Mouse (Mus musculus) forebrain, postnatal 0 days (tissue): ENCODE results near the gene Ccnf. TPM values are rescaled to one million over a fixed set of nuclear protein-coding genes. Genes with fewer than 3 reads are reported as not detected.

Experiments
- ATAC-seq: fragments of 200-750 bp; cut with Nextera tagmentation; 2 replicates; pipeline ENCODE4 v1.8.0; 2017; ENCODE audit warnings: mild to moderate bottlenecking, moderate library complexity
- DNase-seq: peaks from one replicate; pipeline ENCODE4 v3.0.0-alpha.2; 2015
- H3K27ac ChIP-seq: fragments of 300-500 bp; sonication (generic); 2 replicates; pipeline ENCODE4 v1.5.1; 2014; ENCODE audit warnings: low read depth, mild to moderate bottlenecking, antibody characterized with exemption, low read length, moderate library complexity, mixed read lengths
- H3K27me3 ChIP-seq: fragments of 300-500 bp; sonication (generic); 2 replicates; pipeline ENCODE4 v1.6.1; 2014; ENCODE audit warnings: mild to moderate bottlenecking, low read length, mixed read lengths; ENCODE audit not compliant: insufficient read depth
- H3K36me3 ChIP-seq: fragments of 300-500 bp; sonication (generic); 2 replicates; pipeline ENCODE4 v1.6.1; 2014; ENCODE audit warnings: mild to moderate bottlenecking, moderate library complexity; ENCODE audit not compliant: insufficient read depth
- H3K4me1 ChIP-seq: fragments of 300-500 bp; sonication (generic); 2 replicates; pipeline ENCODE4 v1.6.1; 2014; ENCODE audit warnings: antibody characterized with exemption; ENCODE audit not compliant: insufficient read depth
- H3K4me2 ChIP-seq: fragments of 300-500 bp; sonication (generic); 2 replicates; pipeline ENCODE4 v1.6.1; 2014; ENCODE audit warnings: low read depth, mild to moderate bottlenecking, moderate library complexity
- H3K4me3 ChIP-seq: fragments of 300-500 bp; sonication (generic); 2 replicates; pipeline ENCODE4 v1.5.1; 2014; ENCODE audit warnings: low read depth, low read length, mixed read lengths
- H3K9ac ChIP-seq: fragments of 300-500 bp; sonication (generic); 2 replicates; pipeline ENCODE4 v1.6.1; 2014; ENCODE audit warnings: mild to moderate bottlenecking
- H3K9me3 ChIP-seq: fragments of 300-500 bp; sonication (generic); 2 replicates; pipeline ENCODE4 v1.6.1; 2016; ENCODE audit warnings: low read length
- CTCF ChIP-seq: sonication (generic); IDR thresholded peaks from 2 replicates; pipeline ENCODE4 v1.5.1; 2016; ENCODE audit warnings: antibody characterized with exemption, control low read depth, low read depth
- WGBS: fragments of 180-500 bp; shearing (Covaris S2); extraction: QIAGEN DNeasy Blood & Tissue Kit; methylation state at CpG from one replicate; pipeline ENCODE4 v1.1.7; 2014; 5-methylcytosine and 5-hydroxymethylcytosine counted together
- polyA plus RNA-seq: library from polyadenylated mRNA; unstranded; fragments of >200 nt; fragmentation: Nextera tagmentation; extraction: Ambion mirVana; gene quantifications from 2 replicates; pipeline ENCODE4 v1.2.1, GENCODE M21; 2015
- total RNA-seq: library from RNA; depleted of rRNA; stranded (reverse); fragments of >200 nt; gene quantifications from 2 replicates; pipeline ENCODE4 v1.2.3, GENCODE M21; 2014

Ccnf gene
- total and polyA plus RNA-seq, 2 experiments from 2014 or later: 6.9 to 7.4 TPM

- Histone ChIP-seq H3K27ac (no peak overlapping the region), H3K36me3 (no peaks in the 10 kb centered on the region), H3K4me2 (no peak overlapping the region; the same call in 1 of the 2 replicates), H3K9ac (no peak overlapping the region), H3K4me1 (peaks cover 33% of the 10 kb centered on the region), H3K9me3 (no peaks in the 10 kb centered on the region), H3K4me3 (no peak overlapping the region), H3K27me3 (no peaks in the 10 kb centered on the region)
- DNase-seq (no peak), ATAC-seq (no peak)
- TF ChIP-seq CTCF: no peak
- WGBS: 49% methylated on average over 4 of the region's 4 CpGs
These were observed 48.2 kb downstream of the Ccnf start for GRCm38 (mm10) chr17:24203068-24203467.

DNA sequence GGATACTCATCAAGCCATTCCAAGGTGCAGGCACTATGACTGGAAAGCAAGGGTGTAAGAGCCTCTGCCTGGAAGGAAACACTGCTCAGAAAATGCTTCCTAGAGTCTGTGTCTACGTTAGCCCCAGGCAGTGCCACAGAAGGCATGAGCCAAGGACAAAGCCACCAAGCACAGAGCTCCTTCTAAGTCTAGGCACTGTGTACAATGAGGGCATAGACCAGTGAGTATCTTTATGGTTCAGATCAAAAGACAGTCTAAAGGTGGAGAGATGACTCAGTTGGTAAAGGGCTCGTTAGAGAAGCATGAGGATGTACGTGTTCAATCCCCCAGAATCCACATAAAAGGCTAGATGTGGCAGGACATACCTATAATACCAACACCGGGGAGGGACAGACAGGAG, 50.2 kb downstream of the Ccnf start:
- Histone ChIP-seq H3K27ac (no peak overlapping the region), H3K27me3 (no peaks in the 10 kb centered on the region), H3K9me3 (no peaks in the 10 kb centered on the region), H3K36me3 (no peaks in the 10 kb centered on the region), H3K4me1 (peaks cover 16% of the 10 kb centered on the region), H3K4me2 (no peak overlapping the region), H3K4me3 (no peak overlapping the region), H3K9ac (no peak overlapping the region)
- ATAC-seq (no peak), DNase-seq (no peak)
- WGBS: 62% methylated on average over 4 of the region's 4 CpGs
- no peak for TF ChIP-seq CTCF

DNA sequence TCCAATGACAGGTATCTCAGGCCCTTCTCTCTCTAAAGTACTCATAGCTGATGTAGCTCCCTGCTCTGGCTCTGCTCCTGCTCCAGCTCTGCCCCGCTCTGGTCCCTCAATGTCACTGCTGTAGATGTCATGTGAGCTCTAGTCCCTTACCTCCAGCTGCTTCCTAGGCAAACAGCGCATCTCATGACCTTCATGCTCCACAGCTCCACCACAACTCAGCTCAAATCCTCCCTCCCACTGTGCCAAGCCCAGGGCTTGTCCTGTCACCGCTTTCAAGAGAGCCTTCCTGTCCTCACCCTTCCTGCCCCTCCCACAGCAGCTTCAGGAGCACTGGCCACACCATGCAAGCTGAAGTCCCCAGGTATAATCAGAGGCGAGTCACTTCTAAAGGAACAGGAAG, 51.5 kb downstream of the Ccnf start:
- no peaks in the 10 kb centered on the region for H3K27me3 ChIP-seq
- H3K36me3 ChIP-seq: no peaks in the 10 kb centered on the region
- no peak overlapping the region for H3K9ac ChIP-seq
- no peak for TF ChIP-seq CTCF
- no peaks in the 10 kb centered on the region for H3K9me3 ChIP-seq
- H3K4me2 ChIP-seq: no peak overlapping the region
- ATAC-seq (no peak), DNase-seq (no peak)
- H3K4me3 ChIP-seq: no peak overlapping the region
- H3K4me1 ChIP-seq: peaks cover 8% of the 10 kb centered on the region
- 76% methylated on average over 4 of the region's 4 CpGs for whole genome bisulfite sequencing
- H3K27ac ChIP-seq: no peak overlapping the region

DNA sequence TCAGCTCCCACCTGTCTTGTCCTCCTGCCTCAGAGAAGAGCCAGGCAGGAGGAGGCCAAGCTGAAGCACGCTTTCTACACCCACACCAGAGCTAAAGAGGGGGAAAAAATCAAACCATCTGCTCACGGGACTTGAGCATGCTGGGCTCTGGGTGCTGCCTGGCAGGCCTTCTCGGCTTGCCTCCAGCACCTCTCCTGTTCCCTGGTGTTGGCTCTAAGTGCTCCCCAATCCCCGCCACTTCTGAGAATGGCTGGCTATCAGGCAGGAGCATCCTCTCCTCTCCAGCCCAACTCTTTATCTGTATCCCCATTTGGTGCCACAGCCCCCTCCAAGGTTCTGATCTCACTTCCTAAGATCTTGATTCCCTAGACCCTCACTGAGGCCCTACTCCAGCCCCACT, 52.0 kb downstream of the Ccnf start:
- 0 out of 2 replicates have a peak overlapping the region, but pooled peaks have one; percentile 35 for H3K27ac ChIP-seq
- no peaks in the 10 kb centered on the region for H3K36me3 ChIP-seq

GRCm38 (mm10) chr17:24197032-24197824, 54.1 kb downstream of the Ccnf start:
- Histone ChIP-seq H3K27me3 (no peaks in the 10 kb centered on the region), H3K9me3 (no peaks in the 10 kb centered on the region), H3K36me3 (no peaks in the 10 kb centered on the region), H3K4me1 (no peaks in the 10 kb centered on the region), H3K4me2 (no peak overlapping the region), H3K9ac (no peak overlapping the region), H3K4me3 (no peak overlapping the region), H3K27ac (no peak overlapping the region)
- no peak for TF ChIP-seq CTCF
- 68% methylated on average over 15 of the region's 15 CpGs for WGBS
- DNase-seq (no peak), ATAC-seq (no peak)

More for the DNA sequence above, 52.0 kb downstream of the Ccnf start:
- H3K4me3 ChIP-seq: no peak overlapping the region
- no peaks in the 10 kb centered on the region for H3K9me3 ChIP-seq
- H3K27me3 ChIP-seq: no peaks in the 10 kb centered on the region
- DNase-seq (peak; percentile 61), ATAC-seq (peak; percentile 58)
- H3K9ac ChIP-seq: no peak overlapping the region
- 55% methylated on average over 4 of the region's 4 CpGs for WGBS
- TF ChIP-seq CTCF: no peak
- H3K4me2 ChIP-seq: no peak overlapping the region
- peaks cover 3% of the 10 kb centered on the region; the same call in 1 of the 2 replicates for H3K4me1 ChIP-seq

- Histone ChIP-seq H3K4me3 (no peak overlapping the region), H3K9ac (no peak overlapping the region), H3K4me2 (no peak overlapping the region), H3K4me1 (no peaks in the 10 kb centered on the region), H3K9me3 (no peaks in the 10 kb centered on the region), H3K27me3 (no peaks in the 10 kb centered on the region), H3K27ac (no peak overlapping the region), H3K36me3 (no peaks in the 10 kb centered on the region)
- no peak for TF ChIP-seq CTCF
- DNase-seq (no peak), ATAC-seq (no peak)
- 65% methylated on average over 2 of the region's 2 CpGs for WGBS
These were observed 55.9 kb downstream of the Ccnf start for GRCm38 (mm10) chr17:24195349-24195748.

- no peaks in the 10 kb centered on the region for H3K36me3 ChIP-seq
- ATAC-seq: no peak
- H3K9ac ChIP-seq: no peak overlapping the region
- no peak overlapping the region for H3K4me2 ChIP-seq
- H3K27me3 ChIP-seq: no peaks in the 10 kb centered on the region
- no peak overlapping the region for H3K27ac ChIP-seq
- 89% methylated on average over 5 of the region's 5 CpGs for WGBS
- H3K4me3 ChIP-seq: no peak overlapping the region
- H3K9me3 ChIP-seq: no peaks in the 10 kb centered on the region
- no peaks in the 10 kb centered on the region for H3K4me1 ChIP-seq
- DNase-seq: no peak
- TF ChIP-seq CTCF: no peak
These were observed 57.5 kb downstream of the Ccnf start for GRCm38 (mm10) chr17:24193769-24194168.
